Mouse (Mus musculus): Measurements from ENCODE around the gene Tcam1. TPM values are rescaled to one million over a fixed set of nuclear protein-coding genes. Genes with fewer than 3 reads are reported as not detected.

Tcam1 gene
- total and polyA plus RNA-seq, 3 experiments, result 4.6 to 8.9 TPM; not detected in 1

DNA sequence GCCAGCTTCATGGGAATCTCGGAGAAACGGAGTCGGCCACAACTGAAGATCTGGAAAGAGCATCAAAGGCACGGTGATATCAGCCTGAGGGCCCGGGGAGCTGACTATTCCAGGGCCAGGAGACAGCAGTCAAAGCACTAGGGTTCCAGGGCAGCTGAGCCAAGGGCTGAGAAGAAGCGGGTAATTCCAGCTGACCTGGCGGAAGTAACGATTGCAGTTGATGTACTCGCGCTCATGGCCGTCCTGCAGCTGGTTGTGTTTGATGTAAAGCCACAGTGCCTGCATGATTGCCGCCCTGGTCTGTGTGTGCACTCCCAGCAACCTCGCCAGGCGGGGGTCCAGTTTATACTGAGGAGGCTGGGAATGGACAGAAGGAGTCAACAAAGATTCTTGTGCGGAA lies 11.5 kb upstream of the Tcam1 start:
- no peaks in the 10 kb centered on the region for H3K9me3 ChIP-seq (replicated peaks; ENCODE audit: insufficient read depth, low read length)
- H3K27ac ChIP-seq (ENCODE audit: control insufficient read depth, low read depth, low read length), result no peak overlapping the region
- H3K9ac ChIP-seq (ENCODE audit: control insufficient read depth, low read depth, low read length, poor library complexity, severe bottlenecking), result no peak overlapping the region
- peaks cover 0 to 9% of the 10 kb centered on the region in 2 experiments; a peak in 1 of 4 replicates for H3K4me1 ChIP-seq (ENCODE audit: control insufficient read depth in 1 of 2, insufficient read depth in 2 of 2, low read length in 2 of 2)
- TF ChIP-seq MAZ (IDR thresholded peaks at IDR 0.05; ENCODE audit: low read depth, low read length), result no peak
- no peak for TF ChIP-seq MXI1 (IDR thresholded peaks at IDR 0.05; ENCODE audit: low read depth, low read length)
- no peak for DNase-seq (ENCODE audit: low read depth, low spot score)
- H3K79me2 ChIP-seq (ENCODE audit: control insufficient read depth, insufficient read depth, low read length, poor library complexity), result peaks cover 13% of the 10 kb centered on the region
- peaks cover 3 to 33% of the 10 kb centered on the region in 2 experiments for H3K36me3 ChIP-seq (ENCODE audit: control insufficient read depth in 1 of 2, insufficient read depth in 2 of 2, low read length in 2 of 2)
- no peaks in the 10 kb centered on the region for H3K27me3 ChIP-seq (ENCODE audit: control insufficient read depth in 1 of 2, insufficient read depth in 2 of 2, low read length in 2 of 2)
- no peak overlapping the region for H3K4me3 ChIP-seq (ENCODE audit: control insufficient read depth in 1 of 2, insufficient read depth in 1 of 2, low read depth in 2 of 2, low read length in 2 of 2)

DNA sequence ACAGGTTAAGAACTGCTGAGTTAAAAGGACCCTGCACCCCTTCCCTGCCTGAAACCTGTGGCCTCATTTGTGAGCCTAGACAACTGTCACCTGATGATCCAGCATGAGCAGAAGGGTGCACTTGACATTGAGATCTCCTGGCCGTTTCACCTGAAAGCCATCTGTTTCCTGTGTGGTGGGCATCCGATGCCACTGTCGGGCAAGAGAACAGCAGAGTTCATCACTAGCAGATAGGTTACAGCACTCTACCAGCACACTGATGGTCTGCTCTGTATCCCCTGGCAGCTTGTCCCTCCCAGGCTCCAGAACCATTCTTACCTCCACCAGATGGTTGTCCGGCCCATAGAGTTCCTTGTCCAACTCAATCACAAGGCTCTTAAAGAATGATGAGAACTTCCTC lies 10.9 kb upstream of the Tcam1 start:
- Histone ChIP-seq H3K4me1 (ENCODE audit: control insufficient read depth in 1 of 2, insufficient read depth in 2 of 2, low read length in 2 of 2) (peaks cover 0 to 15% of the 10 kb centered on the region in 2 experiments; a peak in 2 of 4 replicates), H3K9ac (ENCODE audit: control insufficient read depth, low read depth, low read length, poor library complexity, severe bottlenecking) (no peak overlapping the region), H3K27ac (ENCODE audit: control insufficient read depth, low read depth, low read length) (no peak overlapping the region), H3K9me3 (replicated peaks; ENCODE audit: insufficient read depth, low read length) (no peaks in the 10 kb centered on the region), H3K36me3 (ENCODE audit: control insufficient read depth in 1 of 2, insufficient read depth in 2 of 2, low read length in 2 of 2) (peaks cover 6 to 33% of the 10 kb centered on the region in 2 experiments), H3K4me3 (ENCODE audit: control insufficient read depth in 1 of 2, insufficient read depth in 1 of 2, low read depth in 2 of 2, low read length in 2 of 2) (no peak overlapping the region), H3K27me3 (ENCODE audit: control insufficient read depth in 1 of 2, insufficient read depth in 2 of 2, low read length in 2 of 2) (no peaks in the 10 kb centered on the region), H3K79me2 (ENCODE audit: control insufficient read depth, insufficient read depth, low read length, poor library complexity) (peaks cover 19% of the 10 kb centered on the region)
- DNase-seq (ENCODE audit: low read depth, low spot score), result no peak
- TF ChIP-seq EP300 (IDR thresholded peaks at IDR 0.05; ENCODE audit: low read depth in 1 of 2, low read length in 2 of 2) (no peak), MAFK (IDR thresholded peaks at IDR 0.05; ENCODE audit: borderline replicate concordance, low read depth, low read length) (no peak), CHD1 (IDR thresholded peaks at IDR 0.05; ENCODE audit: low read depth, low read length) (no peak), NRF1 (IDR thresholded peaks at IDR 0.05; ENCODE audit: insufficient read depth, low read depth, low read length, poor library complexity, severe bottlenecking) (no peak), MYC (IDR thresholded peaks at IDR 0.05; ENCODE audit: low read depth, low read length) (no peak), MAZ (IDR thresholded peaks at IDR 0.05; ENCODE audit: low read depth, low read length) (no peak), MEF2A (IDR thresholded peaks at IDR 0.05; ENCODE audit: extremely low read depth, insufficient replicate concordance, low read depth, low read length, poor library complexity, severe bottlenecking) (no peak), RAD21 (IDR thresholded peaks at IDR 0.05; ENCODE audit: low read depth, low read length) (no peak), E2F4 (IDR thresholded peaks at IDR 0.05; ENCODE audit: borderline replicate concordance, low read depth, low read length) (no peak), TBP (IDR thresholded peaks at IDR 0.05; ENCODE audit: low read depth, low read length) (no peak), UBTF (IDR thresholded peaks at IDR 0.05; ENCODE audit: borderline replicate concordance, insufficient read depth, low read depth, low read length) (no peak), ETS1 (IDR thresholded peaks at IDR 0.05; ENCODE audit: low read depth, low read length) (no peak), POLR2AphosphoS5 (IDR thresholded peaks at IDR 0.05; ENCODE audit: borderline replicate concordance, low read depth, low read length) (no peak)
